Mouse (Mus musculus) erythroblast, embryonic 14.5 days (primary cell): ENCODE results near the gene Slamf7.

Experiments used
- GATA1 ChIP-seq: IDR thresholded peaks from 2 replicates; pipeline ENCODE4 v1.6.1; 2012; ENCODE audit warnings: low read length, inconsistent platforms, mixed read lengths
- TAL1 ChIP-seq: IDR thresholded peaks from 3 replicates; pipeline ENCODE4 v1.6.1; 2012; ENCODE audit warnings: low read length, inconsistent platforms, mixed read lengths

- no peak for TF ChIP-seq TAL1
- TF ChIP-seq GATA1: no peak
Observed at GRCm38 (mm10) chr1:171613962-171614361, 38.9 kb downstream of the Slamf7 start.
